Mouse (Mus musculus) embryo, embryonic 11 days (tissue): ENCODE results near the gene Nes.
A peak's percentile ranks its signal among the peaks of the same experiment; 100 is the strongest.

Source experiments
- DNase-seq: peaks from one replicate; pipeline ENCODE4 v3.0.0-alpha.2; 2015

Nes gene

DNA sequence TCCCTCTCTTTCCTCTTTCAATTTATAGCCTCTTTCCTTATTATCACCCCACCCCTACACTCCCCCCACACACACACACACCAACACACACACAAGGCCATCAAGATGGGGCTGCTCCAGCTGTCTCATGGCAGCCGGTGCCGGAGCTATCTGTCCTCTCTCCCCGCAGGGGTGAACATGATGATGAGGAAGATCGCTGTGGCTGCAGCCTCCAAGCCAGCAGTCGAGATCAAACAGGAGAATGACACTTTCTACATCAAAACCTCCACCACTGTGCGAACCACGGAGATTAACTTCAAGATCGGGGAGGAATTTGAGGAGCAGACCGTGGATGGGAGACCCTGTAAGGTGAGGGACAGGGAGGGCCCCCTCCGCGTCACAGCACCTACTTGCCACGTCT is 18.9 kb upstream of the Nes start:
- peak; percentile 25 for DNase-seq

DNA sequence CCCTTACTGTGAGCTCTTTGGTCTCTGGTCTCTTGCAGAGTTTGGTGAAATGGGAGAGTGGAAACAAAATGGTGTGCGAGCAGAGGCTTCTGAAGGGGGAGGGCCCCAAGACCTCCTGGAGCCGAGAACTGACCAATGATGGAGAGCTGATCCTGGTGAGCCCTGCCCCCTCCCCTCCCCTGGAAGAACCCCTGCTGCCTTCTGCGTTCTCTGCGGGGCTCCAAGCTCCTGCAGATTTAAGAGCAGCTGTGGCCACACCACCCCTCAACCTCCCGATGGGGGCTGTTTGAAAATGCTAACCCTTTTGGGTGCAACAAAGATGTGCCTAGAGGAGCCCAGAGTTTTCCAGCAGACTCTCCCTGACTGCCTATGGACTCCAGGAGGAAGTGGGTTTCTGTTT is 18.4 kb upstream of the Nes start:
- peak; percentile 69 for DNase-seq

DNA sequence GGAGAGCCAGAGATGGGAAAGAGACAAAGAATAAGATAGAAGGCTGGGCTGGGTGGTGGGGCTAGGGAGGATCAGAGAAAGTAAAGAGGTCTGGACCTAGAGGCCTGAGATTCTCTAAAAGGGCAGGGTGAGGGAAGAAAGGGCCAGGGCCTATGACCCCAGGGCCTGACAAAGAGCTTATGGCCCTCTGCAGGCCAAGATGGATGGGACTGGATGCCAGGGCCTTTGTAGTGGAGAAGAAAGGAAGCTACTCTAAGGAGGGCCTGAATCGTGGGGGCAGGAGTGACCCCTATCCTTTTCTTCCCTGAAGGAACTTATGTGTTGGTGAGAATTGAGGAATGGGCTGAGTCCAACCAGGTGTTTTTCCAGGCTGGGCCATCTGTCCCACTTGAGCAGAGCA is 12.8 kb upstream of the Nes start:
- DNase-seq = peak; percentile 55

DNA sequence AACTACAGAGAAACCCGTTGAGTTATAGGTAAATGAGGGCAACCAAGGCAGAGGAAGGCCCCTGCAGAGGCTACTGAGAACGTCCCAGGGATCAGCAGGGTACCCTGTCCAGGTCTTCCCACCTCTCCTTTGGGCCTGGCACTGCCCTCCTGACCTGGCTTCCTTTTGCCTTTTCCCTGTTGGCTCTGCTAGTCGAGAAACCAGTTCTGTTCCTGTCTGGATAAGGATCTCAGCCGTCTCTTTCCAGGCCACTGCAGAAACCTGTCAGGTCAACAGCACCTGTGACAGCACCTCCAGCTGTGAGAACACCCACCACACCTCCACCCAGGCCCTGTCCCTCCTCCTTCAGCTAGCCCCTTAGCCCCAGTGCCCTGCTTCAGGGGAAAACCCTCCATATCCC is 12.4 kb upstream of the Nes start:
- DNase-seq = no peak

DNA sequence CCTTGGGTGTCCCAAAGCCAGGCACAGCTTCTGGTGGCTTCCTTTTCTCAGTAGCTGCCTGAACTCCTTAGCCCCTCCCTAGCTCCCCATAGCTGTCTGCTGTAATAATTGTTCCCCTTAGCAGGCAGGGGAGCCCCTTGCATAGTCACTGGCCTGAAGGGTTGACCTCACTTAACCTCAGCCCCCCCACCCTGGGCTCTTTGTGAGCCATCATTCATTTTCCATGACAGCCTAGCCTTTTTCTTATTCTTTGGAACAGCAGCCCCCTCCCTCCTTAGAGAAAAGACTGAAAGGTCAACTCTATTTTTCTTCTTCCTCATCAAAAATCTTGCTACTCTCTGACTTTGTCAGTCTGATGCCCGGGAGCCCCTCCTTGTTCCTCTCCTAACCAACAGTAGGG is 11.9 kb upstream of the Nes start:
- peak; percentile 66 for DNase-seq

DNA sequence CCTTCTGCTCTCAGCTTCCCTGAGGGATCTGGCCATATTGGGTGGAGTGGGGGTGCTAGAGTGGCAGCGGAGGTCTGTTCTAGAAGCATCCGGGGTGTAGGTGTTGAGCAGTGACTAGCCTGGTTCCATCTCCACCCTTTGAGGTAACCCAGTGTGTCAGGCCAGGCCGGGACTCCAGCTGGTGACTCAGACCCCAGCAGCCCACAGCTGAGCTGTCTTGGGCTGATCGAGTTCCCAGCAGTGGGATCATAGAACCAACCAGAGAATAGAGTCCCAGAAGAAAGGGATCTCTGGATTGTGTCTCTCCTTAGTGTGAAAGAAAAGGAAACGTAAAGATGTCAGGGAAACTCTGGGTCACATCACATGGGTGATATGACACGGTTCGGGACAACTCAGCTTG is 11.5 kb upstream of the Nes start:
- no peak for DNase-seq

DNA sequence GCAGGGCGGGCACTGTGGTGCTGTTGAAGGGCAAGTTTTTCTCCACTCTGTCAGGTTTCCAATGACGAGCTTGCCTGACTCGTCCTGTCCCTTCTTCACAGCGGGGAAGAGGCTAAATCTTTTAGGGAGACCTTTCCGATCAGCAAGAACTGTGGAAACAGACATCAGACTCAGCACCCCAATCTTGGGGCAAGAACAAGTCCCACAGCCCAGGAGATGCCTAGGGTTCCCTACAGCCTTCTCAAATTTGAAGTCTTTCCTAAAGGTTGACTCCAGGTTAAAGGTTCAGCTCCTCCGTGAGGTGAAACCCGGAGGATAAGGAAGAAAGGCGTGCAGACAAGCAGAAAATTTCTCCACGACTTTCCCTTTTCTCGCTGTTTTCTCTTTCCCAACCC is 10.7 kb upstream of the Nes start:
- no peak for DNase-seq

DNA sequence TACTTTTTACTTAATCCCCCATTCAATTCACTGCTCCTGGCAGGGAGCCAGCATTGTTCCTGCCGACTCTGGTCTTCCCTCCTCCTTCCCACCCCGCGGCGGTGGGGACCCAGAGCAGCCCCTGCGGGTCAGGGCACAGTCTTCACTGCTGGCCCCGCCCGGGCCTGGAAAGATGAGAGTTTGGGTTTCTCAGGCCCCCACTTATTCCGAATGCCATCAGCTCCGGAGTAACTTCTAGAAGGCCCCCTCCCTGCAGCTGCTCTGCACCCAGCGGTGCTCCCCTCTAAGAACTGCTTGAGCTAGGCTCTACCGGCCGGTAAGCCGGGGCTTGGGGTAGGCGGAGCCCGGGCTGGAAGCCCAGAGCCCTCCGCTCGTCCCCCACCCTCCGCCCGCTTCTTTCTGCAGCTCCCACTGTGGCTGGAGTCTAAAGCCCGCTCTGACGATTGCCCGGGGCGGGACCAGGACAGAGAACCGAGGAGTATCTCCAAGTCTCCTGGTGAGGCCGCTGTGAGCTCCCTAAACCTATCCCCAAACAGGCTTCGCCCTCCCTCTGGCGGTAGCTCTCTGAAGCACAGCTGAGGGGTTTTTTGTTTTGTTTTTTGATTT is 10.2 kb upstream of the Nes start:
- peak; percentile 98 for DNase-seq

DNA sequence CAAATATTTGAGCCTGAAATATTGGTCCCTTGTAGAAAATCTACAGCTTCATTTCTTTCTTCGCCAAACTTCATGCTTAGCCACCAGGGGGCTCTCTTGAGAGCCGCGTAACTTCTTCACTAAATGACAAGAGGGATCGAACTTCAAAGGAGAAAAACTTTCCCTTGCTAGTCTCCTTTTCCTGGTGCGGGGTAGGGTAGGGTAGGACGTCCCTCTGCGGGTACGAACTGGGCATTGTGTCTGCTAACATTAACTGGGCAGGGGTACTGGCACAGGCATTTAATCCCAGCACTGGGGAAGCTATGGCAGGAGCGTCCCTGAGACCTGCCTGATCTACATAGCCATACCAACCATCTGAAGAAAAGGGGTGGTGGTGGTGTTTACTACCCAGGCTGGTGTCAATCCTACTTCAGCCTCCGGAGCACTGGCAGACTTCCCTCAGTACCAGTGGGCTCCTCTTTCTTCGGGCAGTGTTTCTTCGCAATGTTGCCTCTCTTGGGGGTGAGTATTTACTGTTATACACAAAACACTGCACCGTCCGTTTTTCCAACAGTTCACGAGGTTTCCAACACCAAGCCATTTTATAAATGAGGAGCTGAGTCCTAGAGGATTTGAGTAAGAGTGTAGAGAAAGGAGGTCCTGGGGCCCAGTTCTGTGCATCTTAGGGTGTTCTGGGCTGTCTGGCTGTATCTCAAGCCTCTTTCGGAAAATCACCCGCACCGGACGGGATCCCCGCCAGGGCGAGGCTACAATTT is 517 bp upstream of the Nes start:
- peak; percentile 87 for DNase-seq

DNA sequence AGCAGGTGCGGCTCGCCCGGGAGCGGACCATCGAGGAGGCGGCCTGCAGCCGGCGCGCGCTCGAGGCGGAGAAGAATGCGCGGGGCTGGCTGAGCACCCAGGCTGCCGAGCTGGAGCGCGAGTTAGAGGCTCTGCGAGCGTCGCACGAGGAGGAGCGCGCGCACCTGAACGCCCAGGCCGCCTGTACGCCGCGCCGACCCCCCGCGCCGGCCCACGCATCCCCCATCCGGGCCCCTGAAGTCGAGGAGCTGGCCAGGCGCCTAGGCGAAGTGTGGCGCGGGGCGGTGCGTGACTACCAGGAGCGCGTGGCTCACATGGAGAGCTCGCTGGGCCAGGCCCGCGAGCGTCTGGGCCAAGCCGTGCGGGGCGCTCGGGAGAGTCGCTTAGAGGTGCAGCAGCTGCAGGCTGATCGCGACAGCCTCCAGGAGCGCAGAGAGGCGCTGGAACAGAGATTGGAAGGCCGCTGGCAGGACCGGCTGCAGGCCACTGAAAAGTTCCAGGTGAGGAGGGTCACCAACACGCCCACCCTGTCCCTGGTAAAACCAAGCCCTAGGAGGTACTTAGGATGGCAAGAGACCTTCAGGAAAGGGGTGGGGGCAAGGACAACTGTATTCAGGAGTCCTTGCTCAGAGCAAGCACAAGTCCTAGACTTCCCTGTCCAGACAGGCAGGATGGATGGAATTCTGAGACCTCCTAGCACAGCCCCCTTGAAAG is 768 bp downstream of the Nes start:
- peak; percentile 60 for DNase-seq

DNA sequence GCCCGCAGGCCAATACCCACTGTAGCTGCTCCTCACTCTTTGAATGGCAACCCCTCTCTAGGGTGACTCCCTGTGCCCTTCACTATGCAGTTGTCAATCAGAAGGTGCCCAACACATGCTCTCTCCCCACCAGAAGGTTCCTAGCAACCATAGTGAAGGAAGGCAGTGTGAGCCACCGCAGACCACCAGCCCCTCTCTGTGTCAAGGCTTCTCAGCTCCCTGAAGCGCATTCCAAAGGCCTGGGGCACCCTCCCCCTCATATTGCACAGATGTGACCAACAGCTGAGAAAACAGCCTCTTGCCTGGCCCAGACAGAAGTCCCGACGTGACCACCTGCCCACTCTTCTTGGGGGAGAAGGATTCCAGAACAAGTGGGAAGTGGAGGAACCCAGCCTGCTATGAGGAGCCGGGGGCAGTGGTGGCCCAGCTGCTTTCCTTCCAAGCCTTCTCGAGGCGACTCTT is 1.4 kb downstream of the Nes start:
- peak; percentile 66 for DNase-seq

DNA sequence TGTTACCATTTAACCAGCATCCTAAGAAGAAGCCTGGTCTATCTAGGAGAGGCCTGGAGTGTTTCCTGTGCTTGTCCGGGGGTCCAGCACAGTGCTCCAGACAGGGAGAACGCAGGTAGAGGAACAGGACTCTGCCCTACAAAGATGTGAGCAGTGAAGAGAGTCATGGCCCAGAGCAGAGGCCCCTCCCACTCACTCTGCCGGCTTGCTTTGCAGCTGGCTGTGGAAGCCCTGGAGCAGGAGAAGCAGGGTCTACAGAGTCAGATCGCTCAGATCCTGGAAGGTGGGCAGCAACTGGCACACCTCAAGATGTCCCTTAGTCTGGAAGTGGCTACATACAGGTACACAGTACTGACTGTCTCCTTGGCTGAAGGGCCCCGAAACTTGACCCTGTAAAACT is 1.9 kb downstream of the Nes start:
- peak; percentile 47 for DNase-seq

DNA sequence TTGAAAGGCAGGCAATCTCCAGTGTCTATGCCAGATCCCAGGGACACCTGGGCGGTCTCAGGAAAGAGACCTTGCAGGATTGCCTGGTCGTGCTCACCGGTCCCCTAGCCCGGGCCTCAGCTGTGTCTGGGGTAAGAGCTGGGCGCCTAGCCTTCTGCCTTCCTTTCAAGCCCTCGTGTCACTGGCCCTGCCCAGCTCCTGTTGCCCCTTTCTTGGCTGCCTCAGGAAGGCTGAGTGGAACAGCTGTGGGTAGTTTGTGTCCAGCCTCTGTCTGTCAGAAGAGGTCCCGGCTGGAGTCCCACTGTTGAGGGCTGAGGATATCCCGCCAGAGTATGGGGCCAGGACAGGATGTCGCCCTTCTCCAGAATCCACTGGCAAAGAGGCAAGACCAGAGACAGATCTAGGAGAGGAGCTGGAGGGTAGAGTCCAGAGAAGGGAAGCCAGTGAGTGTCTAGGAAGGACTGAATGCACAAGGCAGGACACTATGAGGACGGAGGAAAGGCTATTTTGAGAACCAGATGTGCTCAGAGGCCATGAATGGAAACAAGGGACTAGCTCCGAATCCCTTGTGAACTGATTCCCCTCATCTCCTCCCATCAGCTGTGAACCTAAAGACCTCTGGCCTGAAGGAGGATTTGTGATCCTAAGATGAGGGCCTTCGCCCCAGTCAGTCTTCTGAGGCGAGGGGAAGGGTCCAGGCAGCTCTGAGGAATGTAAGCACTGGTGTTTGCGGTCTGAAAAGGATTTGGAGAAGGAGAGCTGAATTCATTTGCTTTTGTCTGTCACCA is 2.9 kb downstream of the Nes start:
- DNase-seq = no peak

DNA sequence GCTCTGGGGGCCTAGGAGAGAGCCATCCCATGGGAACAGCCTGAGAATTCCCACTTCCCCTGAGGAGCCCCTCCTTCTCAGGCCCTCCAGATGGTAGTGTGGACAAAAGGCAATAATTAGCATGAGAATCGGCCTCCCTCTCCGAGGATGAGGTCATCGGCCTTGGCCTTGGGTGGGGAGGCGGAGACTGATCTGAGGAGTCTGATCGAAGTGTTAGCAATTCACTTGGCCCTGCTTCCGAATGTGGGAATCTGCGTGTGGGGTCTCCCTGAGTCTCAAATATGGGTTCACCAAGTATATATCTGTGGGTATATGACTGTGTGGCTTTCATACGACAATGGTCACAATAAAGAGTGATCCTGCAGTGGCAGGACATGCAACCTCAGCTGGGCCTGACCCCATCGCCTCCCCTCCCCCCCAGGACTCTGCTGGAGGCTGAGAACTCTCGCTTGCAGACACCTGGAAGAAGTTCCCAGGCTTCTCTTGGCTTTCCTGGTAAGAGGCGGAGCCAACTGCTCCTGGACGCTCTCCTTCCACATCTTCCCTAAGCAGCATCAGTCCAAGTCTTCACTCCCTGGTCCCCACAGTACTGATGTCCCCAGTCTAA is 3.6 kb downstream of the Nes start:
- DNase-seq = peak; percentile 91

DNA sequence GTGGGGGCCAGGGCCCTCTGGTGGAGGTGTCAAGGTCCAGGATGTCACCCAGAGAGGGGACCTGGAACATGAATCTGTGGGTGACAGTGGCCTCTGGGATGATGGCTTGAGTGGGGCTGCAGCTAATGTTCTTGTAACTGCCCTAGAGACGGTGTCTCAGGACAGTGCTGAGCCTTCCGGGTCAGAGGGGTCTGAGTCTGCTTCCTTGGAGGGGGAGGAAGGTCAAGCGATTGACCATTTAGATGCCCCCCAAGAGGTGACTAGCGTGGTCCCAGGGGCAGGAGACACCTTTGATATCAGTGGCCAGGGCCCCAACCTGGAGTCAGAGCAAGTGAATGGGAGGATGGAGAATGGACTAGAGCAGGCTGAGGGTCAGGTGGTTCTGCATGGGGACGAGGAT is 8.6 kb downstream of the Nes start:
- DNase-seq = no peak

DNA sequence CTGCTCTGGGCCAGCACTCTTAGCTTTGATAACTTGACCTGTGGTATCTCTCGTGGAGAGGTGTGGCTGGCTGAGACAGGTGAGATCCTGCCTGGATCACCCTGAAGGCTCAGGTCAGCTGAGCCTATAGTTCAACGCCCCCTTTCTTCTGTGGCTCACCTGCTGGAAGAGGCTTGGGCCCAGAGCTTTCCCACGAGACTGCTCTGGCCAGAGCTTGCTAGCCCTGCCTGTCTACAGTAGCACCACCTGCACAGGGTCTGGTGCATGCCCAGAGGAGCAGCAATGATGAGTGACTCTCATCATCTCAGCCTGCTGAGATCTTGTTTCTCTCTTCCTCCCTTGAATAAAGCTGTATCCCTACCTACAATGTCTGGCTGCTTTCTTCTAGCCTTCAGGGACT is 9.2 kb downstream of the Nes start:
- DNase-seq = no peak

DNA sequence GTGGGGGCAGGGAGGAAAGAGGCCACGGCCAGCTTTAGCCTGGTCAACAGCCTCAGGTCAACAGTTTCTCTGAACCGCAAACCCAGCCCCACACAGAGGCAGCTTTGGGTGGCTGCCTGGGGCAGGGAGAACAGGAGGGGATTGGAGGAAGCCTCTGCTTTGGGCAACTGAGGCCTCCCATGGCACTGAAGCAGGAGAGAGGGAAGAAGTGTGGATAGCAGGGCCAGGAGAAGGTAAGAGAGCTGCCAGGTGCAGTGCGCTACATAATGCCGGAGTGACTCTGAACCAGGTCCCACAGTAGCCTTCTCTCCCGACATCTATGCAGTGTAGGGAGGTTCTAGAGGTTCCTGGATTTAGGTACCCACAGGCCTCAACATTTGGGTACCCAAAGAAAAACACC is 9.8 kb downstream of the Nes start:
- DNase-seq = no peak

DNA sequence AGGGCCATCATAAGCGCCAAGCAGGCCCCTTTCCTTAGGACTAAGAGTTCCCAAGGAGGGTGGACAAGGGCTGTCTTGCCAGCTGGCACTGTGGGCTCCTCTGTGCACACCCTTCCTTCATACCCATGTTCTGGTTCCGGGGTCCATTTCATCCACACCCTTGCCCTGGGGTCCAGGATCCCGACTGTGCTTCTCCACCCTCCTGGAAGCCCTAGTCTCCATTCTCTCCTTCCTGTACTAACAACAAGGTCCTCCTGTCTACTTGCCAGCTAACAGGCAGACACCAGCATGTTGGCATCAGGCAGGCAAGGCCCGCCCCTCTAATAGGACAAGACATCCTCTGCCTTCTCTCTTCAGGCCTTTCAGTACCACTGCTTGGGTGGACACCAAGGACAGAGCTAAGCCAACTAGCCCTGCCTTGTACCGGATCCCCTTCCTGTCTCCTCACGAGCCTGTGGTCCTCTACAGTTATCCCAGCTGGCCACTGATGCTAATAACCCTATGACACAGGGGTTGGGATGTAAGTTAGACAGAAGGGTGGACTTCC is 10.4 kb downstream of the Nes start:
- DNase-seq = no peak

DNA sequence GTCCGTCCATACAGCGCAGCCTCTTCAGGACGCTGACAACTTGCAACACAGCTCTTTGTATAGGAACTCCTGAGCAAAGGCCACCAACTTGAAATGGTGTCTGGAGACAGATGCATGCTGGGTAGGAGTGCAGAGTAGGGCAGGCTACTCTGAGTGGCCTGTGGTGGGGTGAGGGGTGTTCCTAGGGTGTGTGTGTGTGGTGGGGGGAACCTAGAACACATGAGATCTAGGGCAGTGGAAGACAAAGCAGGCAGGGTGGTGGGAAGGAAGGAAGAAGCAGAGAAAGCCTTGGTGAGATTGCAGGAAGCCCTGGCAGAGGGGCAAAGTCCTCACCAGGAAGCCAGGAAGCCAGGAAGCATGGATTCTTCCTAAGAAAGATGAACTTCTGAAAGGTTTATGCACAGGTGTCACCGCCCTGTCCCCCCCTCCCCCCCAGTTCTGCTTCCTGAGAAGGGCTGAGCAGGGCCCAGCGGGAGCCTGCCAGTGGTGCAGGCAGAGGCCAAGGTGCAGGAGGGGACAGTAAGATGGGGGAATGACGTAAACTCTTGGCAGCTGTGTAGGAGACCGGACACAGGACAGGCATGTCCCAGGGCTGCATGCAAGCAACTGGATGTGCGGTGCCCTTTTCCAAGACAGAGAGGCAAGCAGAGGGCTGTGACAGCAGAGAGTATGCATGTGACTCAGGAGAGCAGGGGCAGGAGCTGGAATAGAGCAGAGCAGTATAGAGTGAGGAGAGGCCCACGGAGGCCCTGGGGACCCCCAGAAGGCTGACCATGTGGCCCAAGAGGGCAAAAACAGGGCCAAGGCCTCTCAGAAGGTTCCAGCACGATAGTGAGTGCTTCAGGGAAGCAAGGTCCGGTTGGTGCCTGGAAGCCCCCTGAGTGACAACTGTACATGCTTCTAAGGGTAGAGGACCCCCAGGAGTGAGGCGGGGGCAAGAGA is 11.3 kb downstream of the Nes start:
- peak; percentile 39 for DNase-seq

DNA sequence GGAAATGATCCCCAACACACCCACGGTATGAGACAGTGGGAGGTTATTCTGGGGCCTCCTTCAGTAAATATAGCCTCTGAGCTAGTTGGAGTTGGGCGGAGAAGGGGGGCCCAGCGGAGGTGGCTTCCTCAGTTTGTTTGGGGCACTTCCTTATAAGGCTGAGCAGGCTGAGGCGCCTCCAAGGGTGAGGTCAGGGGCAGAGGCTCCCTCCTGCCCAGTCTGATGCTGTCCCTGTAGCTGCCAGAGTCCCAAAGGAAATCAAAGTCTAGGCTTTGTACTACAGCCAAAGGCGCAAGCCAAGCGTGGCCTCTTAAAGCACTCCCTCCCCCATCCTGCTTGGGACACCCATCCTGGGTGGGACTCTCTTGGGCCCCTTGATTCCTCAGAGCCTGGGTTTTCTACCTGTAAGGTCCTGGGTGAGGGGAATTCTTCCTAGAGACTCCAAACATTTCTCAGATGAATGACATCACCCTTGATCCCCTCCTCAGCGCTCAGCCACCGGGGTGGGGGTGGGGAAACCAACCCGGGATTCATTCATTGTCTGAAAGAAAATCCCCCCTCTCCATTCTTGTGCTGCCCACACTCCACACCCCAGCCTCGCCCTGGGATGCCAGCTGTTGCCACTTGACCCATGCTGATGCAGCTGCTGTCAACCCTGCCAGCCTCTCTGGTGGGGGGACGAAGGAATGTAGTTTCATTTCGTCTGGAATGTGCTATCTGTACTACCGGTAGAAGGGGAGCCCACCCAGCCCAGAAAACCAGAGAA is 12.1 kb downstream of the Nes start:
- DNase-seq = peak; percentile 72

DNA sequence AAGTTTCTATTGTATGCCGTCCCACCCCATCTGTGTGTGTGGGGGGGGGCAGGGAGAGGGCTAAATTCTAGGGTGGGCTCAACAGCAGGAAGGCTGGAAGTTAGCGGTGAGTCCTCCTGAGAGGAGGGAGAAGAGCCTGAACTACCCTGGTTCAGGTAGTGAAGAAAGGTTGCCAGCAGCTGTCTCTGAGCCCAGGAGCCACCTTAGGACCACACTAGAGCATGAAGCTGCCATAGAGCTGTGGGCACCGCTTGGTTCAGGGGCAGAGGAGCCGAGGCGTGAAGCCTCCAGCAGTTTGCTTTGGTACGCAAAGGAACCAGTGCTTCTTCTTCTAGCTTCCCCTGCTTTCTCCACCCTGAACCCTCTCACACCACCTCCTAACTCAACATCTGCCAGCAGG is 12.7 kb downstream of the Nes start:
- no peak for DNase-seq
